Mouse (Mus musculus): Measurements from ENCODE around the gene Ociad2.

- TF ChIP-seq CTCF (IDR thresholded peaks at IDR 0.05; ENCODE audit: low read depth) (no peak), EP300 (optimal IDR thresholded peaks at IDR 0.05) (no peak)
These were observed 27.1 kb upstream of the Ociad2 start for GRCm38 (mm10) chr5:73367906-73368305.

All from stomach, postnatal 0 days (tissue).